Mouse (Mus musculus) spleen, postnatal 10 days (tissue): ENCODE data around the gene Grk5.

Experiments used
- DNase-seq, 2 experiments: peaks; one replicate each; pipeline ENCODE4 v3.0.0; 2021 to 2022; ENCODE audit warnings: low spot score in 2 of 2

The Grk5 gene

GRCm38 (mm10) chr19:60973508-60973907, 84.0 kb downstream of the Grk5 start:
- DNase-seq, result no peak

DNA sequence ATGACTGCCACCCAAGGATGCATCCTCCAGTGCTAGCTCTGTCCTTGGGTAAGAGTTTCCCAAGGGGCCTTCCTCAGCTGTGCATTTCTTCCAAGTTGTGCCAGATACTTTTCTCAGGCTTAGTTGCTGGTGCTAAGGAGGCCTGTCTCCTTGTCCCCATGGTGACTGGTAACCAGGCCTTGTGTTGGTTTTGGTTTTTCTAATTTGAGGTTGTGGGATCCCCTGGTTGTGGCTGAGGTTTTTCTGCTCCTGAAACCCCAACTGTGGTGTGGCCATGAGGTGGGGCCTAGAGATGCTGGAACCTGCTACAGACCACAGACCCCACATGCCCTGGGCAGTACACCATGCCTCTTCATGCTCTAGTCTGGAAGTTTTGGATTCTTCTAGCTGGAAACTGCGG, 90.0 kb downstream of the Grk5 start:
- DNase-seq, result no peak

DNA sequence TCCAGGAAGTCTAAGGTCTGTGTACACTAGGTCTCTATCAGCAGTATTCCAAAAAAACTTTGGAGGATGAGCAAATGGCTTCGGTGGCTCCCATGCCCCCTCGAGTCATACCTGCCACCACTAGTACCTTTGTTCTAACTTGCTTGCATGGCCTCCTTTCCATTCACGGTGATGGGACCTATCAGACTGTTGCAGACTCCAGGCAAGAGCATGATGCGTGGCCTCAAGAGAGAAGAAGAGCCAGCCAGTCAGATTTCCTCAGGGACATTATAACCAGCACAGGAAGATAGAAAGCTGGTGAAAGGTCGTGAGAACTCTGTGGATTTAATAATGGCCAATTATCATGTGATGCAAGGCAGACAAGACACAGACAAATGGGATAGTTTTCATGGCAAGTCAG, 91.8 kb downstream of the Grk5 start:
- no peak for DNase-seq

GRCm38 (mm10) chr19:60981894-60982293, 92.3 kb downstream of the Grk5 start:
- DNase-seq, result no peak

GRCm38 (mm10) chr19:60989766-60990165, 100.2 kb downstream of the Grk5 start:
- DNase-seq, result no peak

DNA sequence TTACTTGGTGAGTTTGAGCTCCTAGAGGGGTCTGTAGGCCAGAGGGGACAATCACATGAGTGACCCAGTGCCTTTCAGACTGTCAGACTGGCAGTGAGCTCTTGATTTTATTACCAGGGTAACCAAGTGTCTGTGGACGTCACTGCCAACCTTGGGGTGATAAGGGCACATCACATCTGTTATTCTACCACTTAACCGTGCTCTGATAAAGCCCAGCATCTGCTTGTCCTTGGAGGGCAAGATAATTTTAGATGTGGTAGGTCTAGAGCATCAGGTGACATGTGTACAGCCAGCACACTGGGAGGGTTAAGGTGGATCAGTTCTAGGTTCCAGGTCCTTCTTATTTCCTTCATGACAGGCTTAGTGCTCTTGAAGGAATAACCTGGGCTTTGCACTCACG, 104.7 kb downstream of the Grk5 start:
- DNase-seq, result no peak

GRCm38 (mm10) chr19:60994845-60995244, 105.3 kb downstream of the Grk5 start:
- DNase-seq, result no peak

DNA sequence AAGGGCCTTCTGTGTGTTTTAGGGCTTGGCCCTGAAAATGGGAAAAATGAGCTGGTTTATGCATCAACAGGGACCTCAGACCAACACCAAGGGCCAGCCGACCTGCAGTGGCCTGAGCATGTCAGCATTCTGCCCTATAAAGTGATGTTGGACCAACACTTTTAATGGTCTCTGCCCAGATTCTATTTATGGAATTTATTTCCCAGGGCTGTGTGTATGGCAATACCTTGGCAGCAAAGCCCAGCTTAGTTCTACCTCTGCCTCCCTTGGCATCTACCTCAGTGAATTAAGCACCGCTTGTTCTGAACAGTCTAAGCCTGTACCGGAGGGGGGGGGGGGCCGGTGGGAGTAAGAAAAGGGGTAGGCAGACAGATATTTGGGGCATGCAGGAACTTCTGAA, 108.2 kb downstream of the Grk5 start:
- no peak for DNase-seq

DNA sequence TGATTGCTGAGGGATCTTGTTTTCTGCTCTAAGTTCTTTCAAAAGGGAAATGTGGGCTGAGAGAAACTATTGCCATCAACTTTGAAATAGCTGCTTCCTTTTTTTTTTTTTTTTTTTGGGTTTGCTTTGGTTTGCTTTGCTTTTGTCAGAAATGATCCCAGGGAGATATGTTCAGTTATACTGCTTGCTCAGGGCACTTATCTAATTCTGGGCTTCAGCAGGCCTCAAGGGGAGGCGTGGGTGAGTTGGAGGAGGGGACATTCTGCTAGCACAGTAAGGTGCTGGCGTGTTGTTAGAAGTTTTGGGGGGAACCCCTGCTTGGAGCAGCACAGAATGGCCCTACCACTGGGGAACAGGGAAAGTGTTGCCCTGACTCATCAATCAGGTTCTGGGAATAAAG, 110.1 kb downstream of the Grk5 start:
- DNase-seq, result no peak

- no peak for DNase-seq
Measured at GRCm38 (mm10) chr19:61000958-61001357, 111.4 kb downstream of the Grk5 start.

DNA sequence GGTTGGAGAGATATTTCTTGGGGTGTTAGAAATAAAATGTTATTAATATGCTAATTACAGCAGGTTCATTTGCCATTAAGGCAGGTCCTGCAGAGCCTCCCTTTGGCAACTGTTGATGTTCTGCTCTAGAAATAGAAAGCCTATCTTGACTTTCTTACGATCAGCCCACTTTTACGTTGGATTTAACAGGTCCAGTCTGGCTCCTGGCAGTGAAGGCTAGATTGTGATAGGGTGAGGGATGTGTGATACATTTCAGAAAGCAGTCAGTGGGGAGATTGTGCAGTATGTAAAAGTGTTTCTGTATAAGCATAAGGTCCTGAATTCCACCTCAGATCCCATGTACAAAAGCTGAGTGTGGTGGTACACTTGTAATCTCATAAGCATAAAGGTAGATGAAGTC, 119.7 kb downstream of the Grk5 start:
- DNase-seq, result no peak

DNA sequence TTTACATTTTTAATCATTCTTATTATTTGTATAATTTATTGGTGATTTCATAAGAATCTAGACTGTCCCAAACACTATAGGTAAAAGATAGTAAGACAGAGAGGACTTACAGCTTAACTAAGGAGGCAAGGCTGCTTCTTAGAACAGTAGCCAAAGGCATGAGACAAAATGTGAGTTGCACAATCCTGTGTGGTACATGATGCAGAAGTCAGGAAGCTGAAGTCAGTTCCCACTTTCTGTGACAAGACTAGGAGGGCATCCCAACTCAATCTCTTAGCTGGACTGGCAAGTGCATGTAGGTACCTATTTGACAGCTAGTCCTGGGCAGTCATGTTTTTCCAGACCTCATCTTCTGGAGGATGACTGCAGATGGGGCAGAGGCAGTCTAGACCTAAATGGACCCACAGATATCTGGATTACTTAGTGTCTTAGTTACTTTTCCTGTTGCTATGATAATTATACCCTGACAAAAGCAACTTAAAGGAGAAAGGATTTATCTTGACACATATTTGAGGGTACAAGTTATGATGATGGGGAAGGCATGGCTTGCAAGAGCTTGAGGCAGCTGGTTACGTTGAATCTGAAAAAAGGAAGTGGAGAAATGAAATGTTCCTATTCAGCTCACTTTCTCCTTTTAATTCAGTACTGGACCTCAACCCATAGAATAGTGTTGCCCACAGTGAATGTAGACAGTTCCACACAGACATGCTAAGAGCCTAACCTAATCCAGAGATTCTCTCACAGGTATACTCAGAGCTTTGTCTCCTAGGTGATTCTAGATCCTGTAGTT, 128.1 kb downstream of the Grk5 start:
- no peak for DNase-seq

GRCm38 (mm10) chr19:61021502-61021901, 132.0 kb downstream of the Grk5 start:
- DNase-seq, result no peak

- DNase-seq, result no peak
Measured at GRCm38 (mm10) chr19:61021939-61022566, 132.5 kb downstream of the Grk5 start.

- DNase-seq, result no peak
Measured at GRCm38 (mm10) chr19:61031570-61031969, 142.0 kb downstream of the Grk5 start.

DNA sequence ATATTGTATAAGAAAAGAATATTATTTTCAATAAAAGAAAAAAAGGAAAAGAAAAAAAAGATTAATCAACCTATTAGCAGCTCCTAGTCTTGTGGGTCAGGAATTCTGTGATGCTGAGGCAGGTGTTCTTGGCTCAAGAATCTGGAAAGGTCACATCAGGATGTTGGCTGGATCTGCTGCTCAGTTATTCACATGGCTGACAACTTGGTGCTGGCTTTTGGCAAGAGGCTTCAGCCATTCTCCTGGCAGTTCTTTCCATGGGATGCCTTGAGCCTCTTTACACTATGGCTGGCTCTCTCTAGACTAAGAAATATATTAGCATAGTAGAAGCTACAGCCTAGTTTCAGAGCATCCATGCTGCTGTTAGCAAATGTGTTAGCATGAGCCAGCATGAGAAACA, 149.6 kb downstream of the Grk5 start:
- DNase-seq, result no peak

GRCm38 (mm10) chr19:61048646-61049045, 159.1 kb downstream of the Grk5 start:
- no peak for DNase-seq

- no peak for DNase-seq
Measured at GRCm38 (mm10) chr19:61049413-61049812, 159.9 kb downstream of the Grk5 start.

- no peak for DNase-seq
Measured at GRCm38 (mm10) chr19:61051151-61051550, 161.6 kb downstream of the Grk5 start.

DNA sequence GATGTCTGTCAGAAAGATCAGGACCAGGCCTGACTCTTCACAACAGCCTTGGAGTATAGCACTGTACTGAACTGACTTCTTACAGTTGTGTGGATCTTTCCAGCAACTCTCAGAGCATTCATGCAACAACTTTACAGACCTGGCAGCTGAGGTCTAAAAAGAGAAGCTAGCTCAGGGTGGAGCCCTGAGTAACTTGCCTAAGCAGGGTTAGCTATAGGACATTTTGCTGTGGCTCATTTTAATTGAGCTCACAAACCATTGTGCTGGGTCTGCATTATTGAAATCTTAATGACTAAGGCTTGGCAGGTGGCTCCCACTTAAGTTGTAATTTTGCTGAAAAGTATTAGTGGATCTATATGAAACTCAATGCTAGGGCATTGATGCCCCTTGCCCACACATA, 162.5 kb downstream of the Grk5 start:
- no peak for DNase-seq

DNA sequence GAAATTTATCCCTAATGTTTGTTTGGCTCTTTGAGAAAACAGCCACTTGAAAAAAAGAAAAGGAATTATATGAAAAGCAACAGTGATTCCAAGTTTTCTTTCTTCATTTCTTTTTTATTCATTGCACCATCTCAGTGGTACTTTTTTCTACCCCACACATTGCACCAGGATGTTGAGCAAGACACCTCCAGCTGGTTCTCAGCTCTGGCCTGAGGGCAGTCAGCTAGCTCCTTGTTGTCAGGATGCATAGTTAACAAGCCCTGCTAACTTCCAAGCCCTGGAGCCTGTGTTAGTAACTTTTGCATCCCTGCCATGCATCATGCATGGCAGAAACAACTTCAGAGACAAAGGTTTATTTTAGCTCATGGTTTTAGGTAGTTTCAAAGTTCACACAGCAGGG, 163.2 kb downstream of the Grk5 start:
- DNase-seq, result no peak

- no peak for DNase-seq
Measured at GRCm38 (mm10) chr19:61056783-61057410, 167.3 kb downstream of the Grk5 start.

DNA sequence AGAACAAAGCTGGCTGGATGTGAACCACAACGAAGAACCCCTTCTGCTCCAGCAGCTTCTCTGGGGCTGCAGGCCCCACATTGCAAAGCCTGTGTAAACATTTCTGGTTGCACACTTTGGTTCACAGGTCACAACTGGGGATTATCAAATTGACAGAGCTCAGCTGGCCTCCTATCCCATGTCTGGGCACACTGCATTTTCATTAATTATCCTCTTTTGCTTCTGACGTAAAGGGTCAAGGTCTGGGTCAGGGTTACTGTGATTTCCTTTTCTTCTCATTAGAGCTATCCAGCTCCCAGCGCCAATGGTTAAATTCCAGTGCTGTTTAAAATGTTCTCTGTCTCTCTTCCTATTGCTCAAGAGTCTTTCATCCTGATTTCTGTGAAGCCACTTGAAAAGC, 168.0 kb downstream of the Grk5 start:
- no peak for DNase-seq
